Mouse (Mus musculus) retina, postnatal 7 days (tissue): ENCODE data around the gene Camta1.

Experiments used
- DNase-seq: peaks from one replicate; pipeline ENCODE4 v3.0.0-alpha.2; 2012; ENCODE audit warnings: low read depth, low spot score

The Camta1 gene

DNA sequence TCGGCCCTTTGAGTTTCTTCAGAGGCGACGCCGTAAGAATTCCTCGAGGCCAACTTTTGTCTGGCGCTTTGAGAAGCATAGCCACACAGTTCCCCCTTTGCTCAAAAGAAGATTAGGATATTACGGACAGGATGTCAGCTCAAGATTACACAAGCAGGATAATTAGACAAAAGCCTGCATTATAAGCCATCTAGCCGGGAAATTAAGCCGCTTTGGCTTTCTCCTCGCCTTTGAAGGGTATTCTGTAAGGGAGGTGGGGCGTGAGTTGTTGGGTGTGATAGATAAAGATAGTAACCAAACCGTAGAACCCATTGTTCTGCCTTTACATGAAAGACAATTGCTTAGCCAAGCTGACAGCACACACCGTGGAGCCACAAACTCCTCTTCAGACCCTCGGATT, 579.6 kb downstream of the Camta1 start:
- DNase-seq, result peak; percentile 51

DNA sequence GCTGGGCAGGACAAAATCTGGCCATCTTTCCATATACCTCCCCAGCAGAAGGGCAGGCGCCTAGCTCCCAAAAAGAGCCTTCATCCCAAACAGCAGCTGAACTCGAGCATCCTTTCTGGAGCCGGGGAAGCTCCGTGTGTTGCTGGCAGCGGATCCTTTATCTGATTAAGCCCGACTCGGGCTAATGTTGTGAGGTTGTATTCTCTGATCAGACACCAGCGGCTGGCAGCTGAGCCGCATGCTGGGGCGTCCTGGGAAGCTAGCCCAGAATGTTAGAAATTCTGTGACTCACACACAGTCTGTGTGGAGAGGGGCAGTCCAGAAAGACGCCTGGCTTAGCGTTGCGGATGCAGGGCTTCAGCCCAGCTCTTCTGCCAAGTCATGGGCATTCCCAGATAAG, 586.4 kb downstream of the Camta1 start:
- DNase-seq, result no peak

DNA sequence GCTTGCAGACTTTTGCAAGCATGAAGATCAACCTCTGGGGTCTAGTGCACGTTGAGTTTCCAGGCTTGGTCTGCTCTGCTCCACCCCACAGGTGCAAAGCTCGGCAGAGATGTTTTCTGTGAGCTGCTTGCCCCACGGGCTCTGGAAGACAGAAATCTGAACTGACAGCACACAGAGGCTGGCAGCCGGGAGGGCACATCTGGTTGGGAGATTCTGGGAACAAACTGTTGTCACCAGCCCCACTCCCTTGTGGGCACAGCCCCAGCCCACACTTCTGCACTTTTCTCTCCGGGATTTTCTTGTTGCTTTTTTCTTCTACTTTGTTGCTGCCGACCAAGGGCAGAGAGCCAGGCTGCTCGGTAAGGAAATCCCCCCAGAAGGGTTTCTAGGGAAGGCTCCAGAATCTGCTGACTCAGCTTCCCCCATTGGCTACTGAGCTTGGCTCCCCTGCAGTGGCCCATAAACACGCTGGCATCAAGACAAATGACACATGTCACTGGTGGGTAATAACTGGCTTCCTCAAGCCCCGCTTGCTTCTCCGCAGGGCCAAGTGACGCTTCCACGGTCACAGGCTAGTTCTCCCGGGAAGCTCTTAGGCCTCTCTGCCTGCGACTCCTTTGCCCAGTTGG, 597.8 kb downstream of the Camta1 start:
- no peak for DNase-seq

DNA sequence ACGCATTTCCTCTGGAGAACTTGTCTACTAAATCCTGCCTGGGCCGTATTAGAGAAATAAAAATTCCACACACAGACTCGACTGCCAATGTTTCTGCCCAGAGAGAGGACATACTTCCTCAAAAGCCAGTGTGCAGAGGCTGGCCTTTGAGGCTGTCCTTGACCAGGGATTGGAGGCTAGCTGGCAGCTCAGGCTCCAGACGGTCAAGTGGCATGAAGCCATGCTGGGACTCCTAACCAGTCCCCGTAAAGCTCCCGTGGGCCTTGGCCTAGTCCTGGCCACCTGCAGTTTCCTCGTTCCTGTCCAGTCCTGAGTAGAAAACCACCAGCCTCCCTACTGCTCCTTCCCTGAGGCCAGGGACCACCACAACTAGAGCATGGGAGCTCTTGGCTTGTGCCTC, 598.6 kb downstream of the Camta1 start:
- DNase-seq, result no peak

DNA sequence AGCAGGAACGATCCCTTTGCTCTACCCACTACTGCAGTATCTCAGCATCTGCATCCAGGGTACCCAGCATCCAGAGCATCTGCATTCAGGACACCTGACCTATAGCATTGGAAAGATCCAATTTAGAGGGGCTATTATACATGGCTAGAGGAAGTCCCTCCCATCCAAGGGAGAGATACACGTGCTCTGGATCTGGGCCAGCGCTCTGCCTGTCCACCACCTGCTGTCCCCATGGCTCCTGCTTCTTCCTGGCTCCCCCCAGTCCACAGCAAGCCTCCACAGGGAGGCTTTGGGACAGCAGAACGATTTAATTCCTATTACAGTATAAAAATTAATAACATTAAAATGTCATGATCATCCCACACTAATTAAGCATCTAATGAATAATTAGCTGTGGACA, 605.1 kb downstream of the Camta1 start:
- DNase-seq, result no peak

DNA sequence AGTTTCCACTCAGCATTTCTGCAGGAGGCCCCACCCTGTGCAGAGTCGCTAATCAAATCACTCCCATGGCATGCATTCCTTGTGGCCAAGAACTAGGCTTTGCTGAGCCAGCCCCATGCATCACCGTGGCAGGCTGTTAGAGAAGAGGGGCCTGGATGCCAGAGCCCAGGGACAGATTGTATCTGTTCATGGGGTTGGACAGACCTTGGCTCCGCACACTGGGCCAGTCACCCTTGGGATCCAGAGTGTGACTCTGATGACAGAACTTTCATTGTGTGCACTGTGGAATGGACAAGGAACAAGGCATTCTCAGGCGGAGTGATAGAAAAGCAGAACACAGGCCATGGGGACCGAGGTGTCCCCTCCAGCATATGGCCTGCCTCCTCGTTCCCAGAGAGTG, 610.9 kb downstream of the Camta1 start:
- DNase-seq, result no peak

DNA sequence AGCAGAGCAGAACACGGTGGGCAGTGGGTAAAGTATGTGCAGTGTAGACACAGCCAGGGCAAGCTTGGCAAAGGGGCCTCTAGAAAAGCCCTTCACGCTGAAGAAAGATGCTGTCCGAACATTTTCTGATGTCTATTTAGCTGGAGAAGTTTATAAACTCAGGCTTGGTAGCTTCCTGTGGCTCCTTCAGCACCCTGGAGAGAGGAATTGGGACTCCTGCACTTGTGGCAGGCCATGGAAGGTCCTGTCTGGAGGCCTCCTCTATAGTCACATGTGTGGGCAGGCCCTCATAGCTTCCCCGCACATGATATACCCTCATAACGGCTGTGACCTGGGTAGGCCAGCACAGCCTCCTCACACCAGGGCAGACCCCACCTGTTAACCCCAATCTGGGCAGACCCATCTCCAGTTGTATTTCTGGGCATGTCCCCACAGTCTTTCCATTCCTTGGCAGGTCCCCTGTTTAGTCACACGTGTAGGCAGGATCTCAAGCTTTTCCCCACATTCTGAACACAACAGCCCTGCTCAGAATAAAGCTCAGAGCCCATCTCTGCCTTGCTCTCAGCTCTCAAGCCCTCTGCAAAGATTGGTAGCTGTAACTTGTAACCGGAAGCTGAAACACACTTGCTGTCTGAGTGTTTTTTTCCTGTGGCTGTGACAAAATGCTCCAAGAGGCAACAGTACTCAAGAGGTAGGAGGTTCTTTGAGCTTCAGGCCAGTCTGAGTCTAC, 616.4 kb downstream of the Camta1 start:
- no peak for DNase-seq

DNA sequence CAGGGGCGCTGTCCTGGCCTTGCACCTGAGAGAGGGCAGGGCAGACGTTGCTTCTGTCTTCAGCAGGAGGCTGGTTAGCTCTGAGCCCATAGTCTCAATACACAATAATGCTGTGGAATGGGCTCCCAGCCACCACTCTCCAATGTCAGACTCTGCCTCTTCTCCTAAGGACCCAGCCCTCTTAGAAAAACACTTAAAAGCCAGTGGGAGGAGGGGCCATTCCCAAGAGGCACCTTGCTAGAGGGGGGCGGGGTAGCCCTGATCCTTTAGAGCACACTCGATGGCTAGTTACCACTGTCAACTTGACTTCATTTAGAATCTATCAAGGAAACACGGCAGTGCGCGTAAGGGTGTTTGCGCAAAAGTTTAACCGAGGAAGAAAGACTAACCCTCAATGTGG, 618.2 kb downstream of the Camta1 start:
- no peak for DNase-seq

DNA sequence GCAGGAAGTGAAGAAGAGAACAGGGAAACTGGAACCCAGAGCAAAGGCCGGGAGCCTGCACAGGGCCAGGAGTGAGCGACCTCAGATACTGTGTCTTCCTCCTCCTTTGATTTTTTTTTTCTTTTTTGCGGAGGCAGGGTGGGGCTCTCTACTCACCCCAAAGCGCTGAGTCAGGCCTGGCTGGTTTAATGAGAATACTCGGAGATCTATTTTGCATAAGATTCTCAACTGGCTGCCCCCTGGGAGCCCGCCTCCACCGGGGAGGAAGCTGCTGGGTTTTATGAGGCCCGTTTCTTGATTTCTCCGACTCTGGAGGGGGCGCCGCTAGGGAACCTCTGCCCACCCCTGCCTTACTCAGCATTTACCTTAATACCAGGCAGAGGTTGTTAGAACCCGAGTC, 618.9 kb downstream of the Camta1 start:
- DNase-seq, result no peak

DNA sequence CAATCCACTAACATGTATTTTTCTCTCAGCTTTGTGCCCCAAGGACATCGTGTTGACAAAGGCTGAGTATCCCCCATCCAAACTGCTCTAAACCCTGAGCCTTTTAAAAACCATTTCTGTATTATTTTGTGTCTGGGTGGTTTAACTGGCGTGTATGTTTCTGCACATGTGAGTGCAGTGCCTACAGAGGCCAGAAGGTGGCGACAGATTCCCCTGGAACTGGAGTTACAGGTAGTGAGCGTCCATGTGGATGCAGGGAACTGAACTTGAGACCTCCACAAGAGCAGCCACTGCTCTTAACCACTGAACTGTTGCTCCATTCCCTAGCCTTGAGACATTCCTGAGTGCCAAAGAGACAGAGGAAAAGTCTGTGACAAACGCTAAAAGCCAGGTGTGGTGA, 621.2 kb downstream of the Camta1 start:
- DNase-seq, result no peak

DNA sequence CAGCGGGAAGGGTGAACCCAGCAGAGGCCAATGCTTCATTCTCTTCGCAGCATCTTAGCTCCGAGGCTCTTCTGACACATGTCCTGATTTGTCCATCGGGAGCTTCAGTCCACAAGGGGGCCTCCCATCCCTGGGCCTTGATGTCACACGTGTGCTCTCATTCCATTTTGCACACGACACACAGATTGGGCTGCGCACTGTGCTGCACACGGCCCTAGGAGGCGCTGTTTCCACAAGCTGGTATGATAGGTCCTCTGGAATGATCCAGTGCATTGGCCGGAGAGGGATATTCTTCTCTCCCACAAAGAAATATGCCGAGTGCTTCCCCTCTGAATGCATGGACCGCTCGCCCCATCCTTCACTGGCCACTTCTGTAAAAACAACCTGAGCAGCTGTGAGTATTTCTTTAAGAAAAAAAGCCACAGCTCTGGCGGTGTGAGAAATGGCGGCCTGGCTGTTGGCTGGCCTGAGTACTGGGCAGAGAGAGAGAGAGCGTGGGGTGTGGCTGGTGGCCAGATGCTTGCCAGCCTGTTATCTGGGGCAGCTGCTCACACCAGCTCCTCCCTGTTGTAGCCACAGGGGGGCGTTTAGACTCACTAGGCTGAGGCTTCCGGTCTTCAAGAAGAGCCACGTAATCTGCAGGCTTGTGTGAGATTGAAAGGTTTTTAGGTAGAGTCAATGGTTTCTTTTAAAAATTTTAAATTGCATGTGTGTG, 622.5 kb downstream of the Camta1 start:
- DNase-seq, result no peak

DNA sequence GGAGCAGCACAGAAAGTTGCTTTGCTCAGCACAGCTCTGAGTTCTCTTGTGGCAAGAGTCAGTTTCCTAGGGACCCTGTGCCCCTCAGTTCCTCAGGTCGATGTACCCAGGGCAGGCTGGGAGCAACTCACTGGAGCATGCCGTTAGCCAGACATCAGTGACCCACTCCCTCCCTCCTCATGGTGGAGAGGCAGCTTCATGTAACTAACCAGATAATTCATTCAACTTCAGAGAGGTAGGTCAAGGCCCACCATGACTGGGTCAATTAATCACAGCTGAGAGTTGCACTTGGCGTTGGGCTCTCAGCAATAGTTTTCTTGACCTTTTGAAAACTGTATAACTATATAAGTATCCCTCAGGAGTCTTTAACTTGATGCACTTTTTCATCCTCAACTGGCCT, 624.2 kb downstream of the Camta1 start:
- DNase-seq, result no peak

DNA sequence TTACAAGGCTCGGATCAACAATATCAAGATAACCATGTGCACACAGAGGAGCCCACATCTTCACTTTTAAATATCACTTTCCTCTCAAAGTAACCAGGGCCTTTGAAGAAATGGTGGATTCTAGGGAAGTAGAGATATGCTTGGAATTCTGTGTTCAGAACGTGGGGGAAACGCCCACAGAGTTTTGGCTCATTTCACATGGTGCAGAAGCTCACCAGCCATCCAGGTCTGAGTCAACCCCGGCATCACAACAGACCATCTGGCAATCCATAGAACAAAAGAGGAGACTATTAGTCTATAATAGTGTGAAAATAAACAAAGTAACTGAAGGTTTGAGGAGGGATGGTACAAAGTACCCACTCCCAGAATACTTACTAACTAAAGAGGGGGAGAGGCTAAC, 626.7 kb downstream of the Camta1 start:
- no peak for DNase-seq

DNA sequence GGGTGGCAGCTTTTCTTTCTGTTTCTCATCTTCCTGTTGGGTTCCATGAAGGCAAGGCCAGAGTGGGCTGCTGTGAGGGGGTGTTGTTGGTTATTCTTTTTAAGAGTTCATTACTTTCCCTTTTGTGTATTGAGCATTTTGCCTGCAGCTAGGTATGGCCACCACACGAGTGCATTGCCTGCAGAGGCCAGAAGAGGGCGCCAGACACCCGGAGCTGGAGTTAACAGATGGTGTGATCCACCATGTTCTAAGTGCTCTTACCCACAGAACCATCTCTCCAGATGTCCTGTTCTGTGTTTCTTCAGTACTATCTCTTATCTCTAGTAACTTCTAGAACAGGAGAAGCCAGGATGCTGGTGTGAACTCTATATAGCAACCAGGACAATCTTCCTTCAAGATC, 629.6 kb downstream of the Camta1 start:
- no peak for DNase-seq

DNA sequence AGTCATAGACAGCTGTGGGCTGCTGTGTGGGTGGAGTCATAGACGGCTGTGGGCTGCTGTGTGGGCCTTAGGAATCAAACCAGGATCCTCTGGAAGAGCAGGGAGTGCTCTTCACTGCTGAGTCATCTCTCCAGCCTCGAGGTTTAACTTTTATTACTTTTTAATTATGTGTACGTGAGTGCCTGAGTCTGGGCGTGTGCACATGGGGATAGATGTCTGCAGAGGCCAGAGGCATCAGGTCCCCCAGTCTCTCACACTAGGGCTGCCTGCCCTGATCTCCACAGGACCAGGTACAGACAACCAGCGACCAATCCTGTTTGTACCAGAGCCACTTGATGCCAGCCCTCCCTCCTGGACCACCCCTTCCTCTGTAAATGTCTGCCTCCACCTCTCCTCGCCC, 632.6 kb downstream of the Camta1 start:
- DNase-seq, result no peak

DNA sequence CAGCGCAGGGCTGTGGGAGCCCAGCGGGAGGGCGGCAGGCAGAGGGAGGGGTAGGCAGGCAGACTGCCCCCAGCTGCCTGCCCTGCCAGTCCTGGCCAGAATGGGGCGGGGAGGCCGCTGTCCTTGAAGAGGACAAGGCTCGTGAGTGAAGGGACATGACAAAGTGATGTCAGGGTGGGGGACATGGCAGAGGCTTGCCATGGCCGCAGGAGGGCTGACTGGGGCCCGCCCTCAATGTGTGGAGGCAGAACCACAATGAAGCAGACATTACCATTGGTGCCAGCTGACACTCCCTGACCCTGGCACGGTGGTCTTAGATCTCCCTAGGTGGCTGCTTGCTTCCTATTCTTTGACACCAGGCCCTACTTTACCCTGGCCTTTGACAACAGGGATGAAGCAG, 635.2 kb downstream of the Camta1 start:
- DNase-seq, result no peak

DNA sequence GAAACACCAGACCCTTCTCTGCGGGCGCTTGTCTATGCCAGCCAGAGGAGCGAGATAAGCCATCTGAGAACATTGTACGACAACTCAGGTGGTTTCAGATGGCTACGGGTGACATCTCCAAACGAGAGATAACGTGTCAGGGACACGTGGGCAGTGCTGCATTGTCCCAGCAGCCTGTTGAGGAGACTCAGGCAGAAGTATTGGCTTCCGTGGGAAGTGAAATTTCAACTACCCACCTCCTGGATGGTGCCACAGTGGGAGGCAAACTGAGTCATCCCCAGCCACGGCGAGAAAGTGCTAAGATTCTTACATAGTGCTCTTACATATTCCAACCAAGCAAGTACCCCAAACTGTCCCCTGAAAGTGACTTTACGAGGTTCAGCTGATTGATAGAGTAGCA, 637.7 kb downstream of the Camta1 start:
- no peak for DNase-seq

DNA sequence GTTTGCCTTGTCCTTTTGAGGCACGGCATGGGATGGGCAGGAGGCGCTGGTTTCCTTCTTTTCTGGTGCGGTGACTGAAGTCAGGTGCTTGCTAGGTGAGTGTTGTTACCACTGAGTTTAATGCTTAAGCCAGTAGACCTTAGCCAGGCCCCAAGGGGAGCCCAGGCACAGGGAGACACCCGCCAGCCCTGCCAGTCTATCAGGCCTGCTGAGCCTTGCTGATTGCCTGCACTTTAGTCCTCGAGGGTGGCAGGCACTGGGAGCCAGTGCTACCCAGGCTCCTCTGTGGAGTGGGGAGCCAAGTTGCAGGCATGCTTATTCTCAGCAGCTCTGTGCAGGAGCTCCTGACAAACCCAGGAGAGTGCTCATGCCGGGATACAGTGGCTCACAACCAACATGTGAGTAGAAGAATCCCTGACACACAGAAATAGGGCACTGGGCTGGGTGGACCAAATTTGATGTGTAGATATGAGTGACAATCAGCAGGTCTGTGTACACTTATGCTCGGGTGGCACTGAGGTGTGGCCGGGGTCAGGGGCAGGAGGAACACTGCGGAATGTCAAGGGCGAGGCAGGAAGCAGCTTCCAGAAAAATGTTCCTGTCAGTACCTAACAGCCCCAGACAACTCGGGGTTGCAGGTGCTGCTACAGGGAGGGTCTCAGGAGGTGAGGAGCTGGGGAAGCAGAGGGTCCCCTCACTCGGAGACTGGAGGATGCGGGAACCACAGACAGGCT, 638.2 kb downstream of the Camta1 start:
- no peak for DNase-seq

DNA sequence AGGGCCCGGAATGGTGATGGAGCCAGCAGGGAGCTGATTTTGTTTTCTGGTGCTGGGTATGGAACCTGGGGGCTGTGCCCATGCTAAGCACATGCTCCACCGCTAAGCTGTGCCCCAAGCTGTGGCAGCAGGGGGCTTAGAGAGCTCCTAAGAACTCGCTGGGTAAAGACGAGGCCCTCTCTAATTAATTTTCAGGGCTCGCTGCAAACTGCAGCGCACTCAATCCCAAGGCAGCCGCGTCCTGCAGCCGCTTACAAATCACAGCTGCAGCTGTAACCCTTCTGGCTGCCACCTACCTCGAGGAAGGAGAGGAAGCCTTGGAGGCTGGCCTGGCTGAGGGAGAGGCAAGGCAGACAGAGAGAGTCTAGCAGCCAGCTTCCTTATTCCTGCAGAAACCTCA, 639.0 kb downstream of the Camta1 start:
- no peak for DNase-seq

DNA sequence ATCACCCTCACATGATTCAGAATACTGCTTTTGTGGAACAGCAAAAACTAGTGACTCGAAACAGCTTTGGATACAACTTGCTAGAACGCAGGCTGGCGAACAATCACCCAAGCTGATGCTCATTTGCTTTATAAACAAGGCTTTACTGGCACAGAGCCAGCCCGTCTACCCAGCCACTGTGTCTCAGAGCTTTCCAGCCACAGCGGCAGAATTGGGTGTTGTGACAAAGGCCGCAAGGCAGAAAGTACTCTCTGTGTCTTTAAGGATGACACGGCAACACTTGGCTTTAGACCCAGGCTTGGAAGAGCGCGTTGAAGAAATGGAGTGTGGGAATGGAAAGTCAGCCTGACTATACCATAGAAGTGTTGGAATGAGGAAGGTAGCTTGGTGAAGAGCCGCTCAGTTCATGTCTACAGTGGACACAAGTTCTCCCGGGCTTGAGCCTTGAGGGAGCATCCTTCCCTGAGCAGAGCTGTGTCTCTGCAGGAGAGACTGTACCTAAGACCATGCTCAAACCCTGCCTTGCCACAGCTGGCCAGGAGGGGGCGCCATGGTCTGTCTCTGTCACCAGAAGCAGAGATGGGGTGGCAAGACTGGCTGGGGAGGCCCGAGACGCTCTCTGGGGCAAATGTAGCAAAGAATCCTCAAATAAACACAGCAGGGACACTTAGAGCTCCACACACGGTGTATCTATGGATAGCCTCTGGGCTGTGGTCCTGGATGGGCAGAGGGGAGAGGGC, 645.0 kb downstream of the Camta1 start:
- DNase-seq, result no peak

DNA sequence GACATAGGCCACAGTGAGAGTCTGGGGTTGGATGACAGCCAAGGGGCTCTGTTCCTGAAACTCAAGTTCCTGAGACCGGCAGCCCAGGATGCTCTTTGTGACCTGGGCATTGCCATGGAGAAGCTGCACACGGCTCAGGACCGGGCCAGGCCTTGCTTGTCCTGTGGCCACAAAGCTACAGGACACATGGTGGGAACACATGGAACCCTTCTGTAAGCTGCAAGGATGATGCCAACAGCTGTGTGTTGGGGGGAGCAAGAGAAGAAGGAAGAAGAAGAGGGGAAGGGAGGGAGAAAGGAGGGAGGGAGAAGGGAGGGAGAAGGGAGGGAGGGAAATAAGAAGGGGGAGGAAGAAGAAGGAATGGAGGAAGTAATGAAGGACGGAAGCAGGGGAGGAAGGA, 645.8 kb downstream of the Camta1 start:
- DNase-seq, result no peak

DNA sequence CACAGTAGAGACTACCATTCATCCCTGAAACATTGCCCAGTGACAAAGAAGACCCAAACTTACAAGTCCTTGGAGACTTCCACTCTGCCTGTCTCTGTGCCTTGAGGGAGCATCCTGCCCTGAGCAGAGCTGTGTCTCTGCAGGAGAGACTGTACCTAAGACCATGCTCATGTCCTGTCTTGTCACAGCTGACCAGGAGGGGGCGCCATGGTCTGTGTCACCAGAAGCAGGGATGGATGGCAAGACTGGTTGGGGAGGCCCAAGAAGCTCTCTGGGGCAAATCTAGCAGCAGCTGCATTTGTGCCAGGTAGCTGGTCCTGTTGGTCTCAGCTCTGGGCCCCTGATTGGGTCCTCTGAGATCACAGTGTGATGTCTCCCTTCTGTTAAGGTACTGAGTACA, 646.5 kb downstream of the Camta1 start:
- no peak for DNase-seq
